In the genomic region with DNA sequence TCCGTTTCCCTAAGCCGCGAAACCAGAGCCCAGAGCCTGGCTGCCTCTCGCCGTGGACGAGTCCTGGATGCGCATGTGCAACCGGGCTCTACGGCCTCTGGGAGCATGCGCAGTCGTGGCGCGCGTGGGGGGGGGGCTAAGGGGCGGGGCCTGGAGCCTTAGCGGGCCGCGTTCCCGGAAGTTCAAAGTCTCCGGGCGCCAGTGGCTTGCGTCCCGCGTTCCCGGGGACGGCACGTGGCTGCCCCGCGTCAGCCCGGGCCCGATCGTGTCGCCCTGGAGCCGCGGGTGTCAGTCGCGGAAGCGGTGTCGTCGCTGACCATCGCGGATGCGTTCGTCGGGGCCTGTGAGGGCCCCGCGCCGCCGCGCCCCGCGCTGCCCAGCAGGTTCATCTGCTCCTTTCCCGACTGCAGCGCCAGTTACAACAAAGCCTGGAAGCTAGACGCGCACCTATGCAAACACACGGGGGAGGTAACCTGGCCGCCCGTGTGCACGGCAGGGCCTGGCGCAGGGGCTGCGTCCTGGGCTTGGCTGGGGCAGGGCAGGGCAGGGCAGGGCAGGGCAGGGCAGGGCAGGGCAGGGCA, we compare ENCODE assay signal across 8 mouse cellular contexts. TPM values are rescaled to one million over a fixed set of nuclear protein-coding genes. Genes with fewer than 3 reads are reported as not detected.
DNase-seq lines count a peak whose midpoint lies in the region; ATAC-seq and TF ChIP-seq lines count a peak whose summit lies in the region.

TSS of gene Gtf3a (plus strand) at position 150 of the 581 bp plus-strand sequence.

- H3K4me3 ChIP-seq in ES-Bruce4 (ENCODE audit: low read depth, low read length), result peak within 1 kb of the TSS; percentile 94
- H3K4me3 ChIP-seq in forebrain, embryonic 10.5 days, result peak within 1 kb of the TSS; percentile 88
- H3K4me3 ChIP-seq in heart, embryonic 14.5 days (ENCODE audit: control insufficient read depth in 1 of 2, insufficient read depth in 1 of 2, low read depth in 1 of 2, low read length in 2 of 2), result peak within 1 kb of the TSS; percentile 59 to 89
- H3K4me3 ChIP-seq in liver, embryonic 15.5 days (replicated peaks), result peak within 1 kb of the TSS; percentile 82
- peak within 1 kb of the TSS; percentile 80 for H3K4me3 ChIP-seq in neural tube, embryonic 11.5 days (ENCODE audit: low read depth, low read length)
- peak within 1 kb of the TSS; percentile 72 for H3K4me3 ChIP-seq in stomach, embryonic 16.5 days (replicated peaks; ENCODE audit: low read length)

- WGBS in forebrain, embryonic 10.5 days, result under 1% methylated on average over 62 of the region's 62 CpGs
- under 1% methylated on average over 47 of the region's 62 CpGs for WGBS in heart, embryonic 14.5 days
- under 1% methylated on average over 61 of the region's 62 CpGs for WGBS in liver, embryonic 15.5 days (ENCODE audit: insufficient replicate concordance)
- 0% methylated on average over 58 of the region's 62 CpGs for WGBS in neural tube, embryonic 11.5 days
- WGBS in stomach, embryonic 16.5 days, result under 1% methylated on average over 55 of the region's 62 CpGs

- DNase-seq in c-Kit-positive CD71-negative TER-119-negative erythroid progenitor cells, embryonic 14.5 days (ENCODE audit: low read depth), result peak; percentile 77
- DNase-seq in forebrain, embryonic 10.5 days (ENCODE audit: extremely low spot score, low spot score), result peak; percentile 93
- peak; percentile 88 for DNase-seq in kidney, postnatal 14 days
- DNase-seq in neural tube, embryonic 11.5 days (ENCODE audit: low spot score), result peak; percentile 95

- peak within 1 kb of the TSS; percentile 95 for H3K4me2 ChIP-seq in heart, embryonic 14.5 days (ENCODE audit: low read length)
- peak within 1 kb of the TSS; percentile 96 for H3K4me2 ChIP-seq in liver, embryonic 15.5 days
- peak within 1 kb of the TSS; percentile 96 for H3K4me2 ChIP-seq in neural tube, embryonic 11.5 days (ENCODE audit: low read depth)
- H3K4me2 ChIP-seq in stomach, embryonic 16.5 days (ENCODE audit: low read depth, low read length), result peak within 1 kb of the TSS; percentile 68

- no peak for TF ChIP-seq EP300 in ES-Bruce4 (IDR thresholded peaks at IDR 0.05; ENCODE audit: insufficient read depth, low read depth, low read length)

- no peak for TF ChIP-seq CTCF in ES-Bruce4 (IDR thresholded peaks at IDR 0.05; ENCODE audit: low read depth, low read length)

- H3K27ac ChIP-seq in ES-Bruce4 (ENCODE audit: insufficient read depth, low read length), result peak within 1 kb of the TSS; percentile 95
- H3K27ac ChIP-seq in forebrain, embryonic 10.5 days, result peak within 1 kb of the TSS; percentile 94
- H3K27ac ChIP-seq in heart, embryonic 14.5 days (replicated peaks in 1 of 2; ENCODE audit: control insufficient read depth in 1 of 2, insufficient read depth in 1 of 2, low read depth in 2 of 2, low read length in 2 of 2), result peak within 1 kb of the TSS; percentile 65 to 73
- peak within 1 kb of the TSS; percentile 85 for H3K27ac ChIP-seq in liver, embryonic 15.5 days (replicated peaks)
- H3K27ac ChIP-seq in neural tube, embryonic 11.5 days (ENCODE audit: low read depth, low read length), result peak within 1 kb of the TSS; percentile 69; the same call in 1 of the 2 replicates
- H3K27ac ChIP-seq in stomach, embryonic 16.5 days (ENCODE audit: low read length), result peak within 1 kb of the TSS; percentile 92

- peaks cover 32% of the 10 kb centered on the region for H3K36me3 ChIP-seq in ES-Bruce4 (ENCODE audit: control insufficient read depth, insufficient read depth, low read length, poor library complexity, severe bottlenecking)
- peaks cover 35% of the 10 kb centered on the region for H3K36me3 ChIP-seq in forebrain, embryonic 10.5 days (replicated peaks)
- H3K36me3 ChIP-seq in heart, embryonic 14.5 days (ENCODE audit: control insufficient read depth, insufficient read depth, low read length), result peaks cover 31% of the 10 kb centered on the region
- H3K36me3 ChIP-seq in liver, embryonic 15.5 days (replicated peaks), result peaks cover 33% of the 10 kb centered on the region
- H3K36me3 ChIP-seq in neural tube, embryonic 11.5 days (ENCODE audit: control insufficient read depth, insufficient read depth, low read length), result peaks cover 16% of the 10 kb centered on the region
- peaks cover 12% of the 10 kb centered on the region; the same call in 1 of the 2 replicates for H3K36me3 ChIP-seq in stomach, embryonic 16.5 days (ENCODE audit: control insufficient read depth, insufficient read depth, low read length)

- peak; percentile 72 for TF ChIP-seq POLR2A in ES-Bruce4 (IDR thresholded peaks at IDR 0.05; ENCODE audit: insufficient read depth, low read length)

- ATAC-seq in heart, embryonic 14.5 days (ENCODE audit: insufficient number of reproducible peaks, insufficient read depth, low FRiP score, low read depth), result peak; percentile 90
- ATAC-seq in liver, embryonic 15.5 days (ENCODE audit: insufficient read depth), result peak; percentile 91
- ATAC-seq in neural tube, embryonic 11.5 days (ENCODE audit: insufficient read depth, low FRiP score, low TSS enrichment), result peak; percentile 87
- peak; percentile 94 for ATAC-seq in stomach, embryonic 16.5 days (ENCODE audit: insufficient read depth, low FRiP score)

- H3K4me1 ChIP-seq in ES-Bruce4 (ENCODE audit: control insufficient read depth, insufficient read depth, low read length), result peaks cover 4% of the 10 kb centered on the region
- peaks cover 22% of the 10 kb centered on the region for H3K4me1 ChIP-seq in forebrain, embryonic 10.5 days
- H3K4me1 ChIP-seq in heart, embryonic 14.5 days (ENCODE audit: control insufficient read depth in 2 of 2, insufficient read depth in 2 of 2, low read length in 2 of 2), result peaks cover 3 to 10% of the 10 kb centered on the region in 2 experiments
- peaks cover 32% of the 10 kb centered on the region for H3K4me1 ChIP-seq in liver, embryonic 15.5 days (replicated peaks)
- peaks cover 6% of the 10 kb centered on the region for H3K4me1 ChIP-seq in neural tube, embryonic 11.5 days (ENCODE audit: control insufficient read depth, insufficient read depth, low read length)
- H3K4me1 ChIP-seq in stomach, embryonic 16.5 days (ENCODE audit: control insufficient read depth, insufficient read depth, low read length), result peaks cover 10% of the 10 kb centered on the region

- peak within 1 kb of the TSS; percentile 78 for H3K9ac ChIP-seq in ES-Bruce4 (ENCODE audit: low read depth, poor library complexity, severe bottlenecking)
- H3K9ac ChIP-seq in heart, embryonic 14.5 days (ENCODE audit: low read length), result peak within 1 kb of the TSS; percentile 91
- H3K9ac ChIP-seq in liver, embryonic 15.5 days, result peak within 1 kb of the TSS; percentile 77
- peak within 1 kb of the TSS; percentile 87 for H3K9ac ChIP-seq in neural tube, embryonic 11.5 days (ENCODE audit: low read length)
- peak within 1 kb of the TSS; percentile 86 for H3K9ac ChIP-seq in stomach, embryonic 16.5 days (ENCODE audit: low read length)

- no peaks in the 10 kb centered on the region for H3K27me3 ChIP-seq in ES-Bruce4 (ENCODE audit: control insufficient read depth, insufficient read depth, low read length, poor library complexity, severe bottlenecking)
- no peaks in the 10 kb centered on the region for H3K27me3 ChIP-seq in forebrain, embryonic 10.5 days (ENCODE audit: poor library complexity, severe bottlenecking)
- no peaks in the 10 kb centered on the region for H3K27me3 ChIP-seq in heart, embryonic 14.5 days (ENCODE audit: control insufficient read depth, insufficient read depth, low read length)
- H3K27me3 ChIP-seq in liver, embryonic 15.5 days, result no peaks in the 10 kb centered on the region
- no peaks in the 10 kb centered on the region for H3K27me3 ChIP-seq in neural tube, embryonic 11.5 days (ENCODE audit: control insufficient read depth, insufficient read depth, low read length)
- no peaks in the 10 kb centered on the region for H3K27me3 ChIP-seq in stomach, embryonic 16.5 days (ENCODE audit: control insufficient read depth, insufficient read depth, low read length)

- no peaks in the 10 kb centered on the region for H3K9me3 ChIP-seq in ES-Bruce4 (replicated peaks; ENCODE audit: control insufficient read depth, insufficient read depth, low read length, poor library complexity, severe bottlenecking)
- H3K9me3 ChIP-seq in forebrain, embryonic 10.5 days, result peaks cover 4% of the 10 kb centered on the region; the same call in 1 of the 2 replicates
- peaks cover 5% of the 10 kb centered on the region; the same call in 1 of the 2 replicates for H3K9me3 ChIP-seq in heart, embryonic 14.5 days (ENCODE audit: control insufficient read depth, low read length)
- no peaks in the 10 kb centered on the region for H3K9me3 ChIP-seq in liver, embryonic 15.5 days (replicated peaks)
- H3K9me3 ChIP-seq in neural tube, embryonic 11.5 days (ENCODE audit: control insufficient read depth, low read length), result no peaks in the 10 kb centered on the region
- 0 out of 2 replicates have a peak, but pooled peaks cover 3% of the 10 kb centered on the region for H3K9me3 ChIP-seq in stomach, embryonic 16.5 days (replicated peaks; ENCODE audit: control insufficient read depth, low read length)

RNA-seq across cellular contexts. Expression of gene Gtf3a, which starts in this region (rescaled TPM):
- polyA plus RNA-seq in ES-Bruce4 (2011; ENCODE audit: insufficient read depth, insufficient read length, low read depth, missing spikeins), result 75.9 and 80.6 TPM in 2 replicates
- 149 and 150 TPM in 2 replicates for polyA plus RNA-seq in forebrain, embryonic 10.5 days (2016; fragmentation: Nextera tagmentation; extraction: Ambion mirVana)
- polyA plus RNA-seq in heart, embryonic 14.5 days (2014; fragmentation: Nextera tagmentation; extraction: Ambion mirVana), result 74.5 and 75.4 TPM in 2 replicates
- 44.6 and 47.4 TPM in 2 replicates for polyA plus RNA-seq in liver, embryonic 15.5 days (2015; fragmentation: Nextera tagmentation; extraction: Ambion mirVana)
- 94.7 and 101 TPM in 2 replicates for polyA plus RNA-seq in neural tube, embryonic 11.5 days (2014; fragmentation: Nextera tagmentation; extraction: Ambion mirVana)
- 102 and 109 TPM in 2 replicates for polyA plus RNA-seq in stomach, embryonic 16.5 days (2015; fragmentation: Nextera tagmentation; extraction: Ambion mirVana)

Comparison
In these comparisons a context has a peak if more than half of its experiments do, and no peak if none do; other contexts are left out.
1. Peak in every context shown above with its lines: DNase-seq, ATAC-seq, H3K4me3 ChIP-seq and H3K27ac ChIP-seq.